ENCODE assay signal across 8 mouse cellular contexts in the genomic region with DNA sequence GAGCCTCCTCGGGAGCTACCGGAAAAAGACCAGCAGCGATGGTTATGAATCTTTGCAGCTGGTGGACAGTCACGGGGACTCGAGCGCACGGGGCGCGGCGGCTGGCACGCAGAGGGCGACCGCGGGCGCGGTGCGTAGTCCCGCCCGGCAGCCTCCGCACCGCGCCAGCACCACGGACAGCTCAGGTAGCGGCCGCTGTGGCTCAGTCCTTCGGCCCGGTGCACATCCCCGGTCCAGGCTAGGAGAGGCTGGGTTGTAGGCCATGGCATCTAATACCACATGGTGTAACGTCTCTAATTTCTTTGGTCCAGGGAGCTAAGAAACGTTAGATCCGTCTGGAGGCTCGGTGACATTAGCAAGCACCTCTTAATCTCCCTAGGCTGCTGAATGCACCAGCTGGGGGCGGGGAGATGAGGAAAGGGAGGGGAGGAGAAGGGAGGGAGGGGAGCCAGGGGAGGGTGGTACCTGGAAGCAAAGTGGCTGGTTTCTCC. TPM values are rescaled to one million over a fixed set of nuclear protein-coding genes. Genes with fewer than 3 reads are reported as not detected.
DNase-seq lines count a peak whose midpoint lies in the region; ATAC-seq and TF ChIP-seq lines count a peak whose summit lies in the region.

No protein-coding gene starts in this region.

- DNase-seq in left cerebral cortex, adult 2 months (ENCODE audit: extremely low spot score in 1 of 2, low spot score in 2 of 2): peak in 1 of 2 experiments; percentile 35
- no peak for DNase-seq in left cerebral cortex, adult 18-20 months (ENCODE audit: low spot score in 2 of 2)
- peak; percentile 72 to 73 for DNase-seq in cerebellum, postnatal 14 days
- peak; percentile 27 for DNase-seq in kidney, adult 9 months
- DNase-seq in lung, postnatal 10 days: peak; percentile 50
- peak; percentile 71 for DNase-seq in retina, adult 2 months (ENCODE audit: low read depth, low spot score)
- DNase-seq in c-Kit-positive CD71-positive TER-119-positive erythroid progenitor cells, embryonic 14.5 days (ENCODE audit: low spot score): no peak

- intact Hi-C loops in left cerebral cortex, adult 2 months (cut with DNase I): loop anchor here (2.0 to 5.0 kb wide), 2 partner anchors 34 to 57 kb away; no protein-coding TSS in a partner anchor

- H3K27ac ChIP-seq in left cerebral cortex, adult 2 months: peak overlapping the region; percentile 86

- peak; percentile 89 for ATAC-seq in granulocyte monocyte progenitor cell, adult 5-6 weeks (replicated peaks; ENCODE audit: poor library complexity, severe bottlenecking)

- H3K4me3 ChIP-seq in left cerebral cortex, adult 2 months: peak overlapping the region; percentile 55

- TF ChIP-seq CTCF in left cerebral cortex, adult 2 months (IDR thresholded peaks at IDR 0.05): no peak

RNA-seq across cellular contexts. Expression of a gene that starts 54.3 kb away (rescaled TPM):
- total RNA-seq in left cerebral cortex, adult 2 months (2021): 100 to 1,000 TPM; 291 to 320 TPM
- 100 to 1,000 TPM; 306 to 307 TPM for total RNA-seq in left cerebral cortex, adult 18-20 months (2021)
- 7.3 and 12.5 TPM in 2 replicates for total RNA-seq in granulocyte monocyte progenitor cell, adult 5-6 weeks (2014; fragmentation: Nextera tagmentation)
- total RNA-seq in granulocyte monocyte progenitor cell, adult 5-6 weeks (2017): 15.4 and 24.3 TPM in 2 replicates

Comparison
In these comparisons a context has a peak if more than half of its experiments do, and no peak if none do; other contexts are left out.
1. DNase-seq: peak in cerebellum, postnatal 14 days (2 of 2), kidney, adult 9 months (single experiment), lung, postnatal 10 days (single experiment) and retina, adult 2 months (single experiment); none in left cerebral cortex, adult 18-20 months (0 of 2) and c-Kit-positive CD71-positive TER-119-positive erythroid progenitor cells, embryonic 14.5 days (single experiment).
2. RNA of a gene that starts 54.3 kb away (total RNA-seq): 291 to 320 TPM in left cerebral cortex, adult 2 months and 306 to 307 TPM in left cerebral cortex, adult 18-20 months; 7.3 to 24.3 TPM in granulocyte monocyte progenitor cell, adult 5-6 weeks; every median in the first group is over 10 times any median in the second.